Mouse (Mus musculus) neutrophil, adult 83 days (primary cell): ENCODE results near the gene Khdc1b. TPM values are rescaled to one million over a fixed set of nuclear protein-coding genes. Genes with fewer than 3 reads are reported as not detected.

Source experiments
- total RNA-seq, 2 experiments: library from RNA; stranded (reverse); gene quantifications; one replicate each; pipeline ENCODE4 v1.2.4; 2023

Gene Khdc1b
- total RNA-seq, result not detected

GRCm38 (mm10) chr1:21383256-21383655, at the start of gene Khdc1b:
Gene Khdc1b (plus strand): TSS chr1:21383556.

DNA sequence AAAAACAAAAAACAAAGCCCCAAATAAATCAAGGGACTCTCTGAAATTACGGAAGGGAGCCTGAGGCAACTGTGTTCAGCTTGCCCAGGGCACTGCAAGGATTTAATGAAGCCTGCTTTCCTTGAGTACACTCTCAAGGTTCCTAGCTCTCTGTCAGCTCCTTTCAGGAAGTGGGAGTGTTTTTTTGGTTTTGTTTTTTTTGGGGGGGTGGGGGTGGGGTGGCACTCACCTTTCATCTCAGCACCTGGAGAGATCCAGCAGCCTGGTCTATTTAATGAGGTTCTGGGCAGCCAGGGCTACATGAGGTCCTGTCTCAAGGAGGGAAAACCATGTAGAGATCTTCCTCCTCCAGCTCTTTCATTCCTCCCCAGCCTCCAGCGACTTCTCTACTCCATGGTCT, 34.0 kb upstream of the Khdc1b start, which contains the start of gene Khdc1a:
Gene Khdc1a, plus strand, starts transcription at position 301 of the 400 bp plus-strand sequence.

GRCm38 (mm10) chr1:21368031-21368430, 15.3 kb upstream of the Khdc1b start, which contains the start of gene Khdc1c:
Gene Khdc1c (plus strand): TSS chr1:21368331.

Other genes with a start within 250 kb of the Khdc1b start
- gene Tmem14a, start 165.0 kb upstream of the Khdc1b start, total RNA-seq, result under 1 TPM in 1 of 2 experiments, not detected in 1; 0.60 TPM
- gene Gsta3, start 143.0 kb upstream of the Khdc1b start, total RNA-seq, result under 1 TPM in 1 of 2 experiments, not detected in 1; 0.97 TPM
- gene Khdc1a, start 33.9 kb upstream of the Khdc1b start, total RNA-seq, result not detected
- gene Khdc1c, start 15.2 kb upstream of the Khdc1b start, total RNA-seq, result not detected